Mouse (Mus musculus) lung, postnatal 10 days (tissue): ENCODE results near the gene Gm21861.
"Not testable (repeated sequence)": the region's sequence is repeated elsewhere in the genome, so short reads cannot be mapped to it uniquely, and the experiment has no call there.

Experiments used
- DNase-seq: peaks from one replicate; pipeline ENCODE4 v3.0.0; 2021

The Gm21861 gene

DNA sequence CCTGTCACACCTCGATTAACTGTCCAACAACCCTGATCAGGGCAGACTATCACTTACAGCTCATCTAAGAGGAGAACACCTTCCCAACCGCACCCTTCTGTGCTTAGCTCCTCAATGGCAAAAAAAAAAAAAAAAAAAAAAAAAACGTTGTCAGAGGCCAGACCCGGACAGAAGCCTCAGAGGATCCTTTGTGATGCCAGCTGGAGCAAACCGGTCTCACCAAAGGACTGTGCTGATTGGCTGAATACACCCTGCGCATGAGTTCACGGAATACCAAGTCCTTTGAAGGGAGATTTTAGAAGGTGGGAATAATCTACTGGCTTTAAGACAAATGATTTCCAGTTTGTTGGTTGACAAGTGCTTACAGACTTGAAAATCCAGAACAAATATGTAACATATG is at the start of gene Gm21861:
TSS of gene Gm21861 (minus strand) at position 101 of the 400 bp plus-strand sequence.
- not testable (repeated sequence) for DNase-seq
